Mouse (Mus musculus): Measurements from ENCODE around the gene Slco2b1.

Gene Slco2b1

DNA sequence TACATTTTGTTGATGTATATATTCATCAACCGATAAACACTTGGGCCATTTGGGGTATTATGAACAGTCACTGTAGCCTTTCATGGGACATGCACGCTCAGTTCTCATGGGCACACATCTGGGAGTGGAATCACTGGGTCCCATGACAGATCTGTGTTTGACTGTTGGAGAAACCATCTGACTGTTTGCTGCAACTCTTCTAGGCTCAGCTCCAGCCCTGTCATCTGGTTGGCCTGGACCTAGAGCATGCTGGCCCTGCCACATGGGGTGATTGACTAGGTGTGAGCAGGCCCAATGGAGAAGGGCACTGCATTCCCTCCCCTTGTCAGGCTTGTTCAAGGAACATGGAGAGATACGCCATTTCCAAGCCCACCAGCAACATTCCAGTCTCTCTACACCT, 17.2 kb downstream of the Slco2b1 start:
- WGBS, result 94% methylated on average over 3 of the region's 3 CpGs

DNA sequence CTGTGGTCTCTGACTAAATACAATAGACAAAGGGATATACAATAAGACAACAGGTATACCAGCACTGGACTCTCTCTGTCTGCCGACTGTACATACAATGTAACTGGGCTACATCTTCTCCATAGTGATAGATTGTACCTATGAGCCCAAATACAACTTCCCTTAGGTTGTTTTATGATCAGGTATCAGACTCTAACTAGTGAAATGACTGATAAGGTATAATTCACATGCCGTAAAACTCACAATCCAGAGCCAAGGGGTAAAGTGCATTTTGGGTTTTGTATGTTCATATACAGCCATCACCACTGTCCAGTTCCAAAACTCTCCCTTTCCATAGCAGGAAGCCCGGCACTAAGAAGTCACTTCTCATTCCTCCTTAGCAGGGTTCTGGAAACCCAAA, 17.8 kb downstream of the Slco2b1 start:
- WGBS, result 90% methylated on average over 3 of the region's 3 CpGs

DNA sequence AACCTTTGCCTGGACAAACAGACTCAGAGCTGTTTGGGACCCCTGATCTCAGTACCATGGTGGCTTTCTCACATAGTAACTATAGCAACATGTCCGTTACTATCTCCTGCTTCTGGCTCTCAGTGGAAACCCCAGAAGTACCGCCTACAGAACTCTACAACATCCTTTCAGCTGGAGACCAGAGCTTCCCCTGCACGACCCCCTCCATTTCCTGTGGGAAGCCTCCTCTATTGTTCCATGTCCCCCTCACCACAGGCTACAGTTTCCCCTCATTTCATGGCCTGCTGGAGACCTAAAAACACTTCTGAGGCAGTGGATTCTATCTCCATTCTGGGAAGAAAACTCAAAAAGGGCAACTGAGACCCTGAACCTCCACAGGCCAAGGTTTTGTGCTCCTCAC, 18.7 kb downstream of the Slco2b1 start:
- 46% methylated on average over 3 of the region's 3 CpGs for WGBS

DNA sequence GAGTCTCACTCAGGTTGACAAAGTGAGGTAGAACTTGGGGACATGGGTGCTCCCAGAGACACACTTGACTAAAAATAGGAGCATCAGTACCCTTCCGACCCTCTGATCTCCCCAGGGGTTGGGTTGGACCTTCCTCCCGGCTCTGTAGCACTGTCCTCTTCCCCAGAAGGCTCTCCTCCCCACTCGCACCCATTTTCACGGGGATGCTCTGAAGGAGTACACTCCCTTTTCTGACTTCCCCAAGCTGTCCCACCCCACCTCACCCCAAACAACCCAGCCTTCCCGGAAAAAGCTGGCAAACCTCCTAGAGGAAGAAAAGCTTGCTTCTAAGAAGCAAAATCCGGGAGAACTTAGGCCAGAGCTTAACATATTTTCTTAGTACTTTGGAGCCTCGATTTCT, 20.3 kb downstream of the Slco2b1 start:
- 61% methylated on average over 7 of the region's 7 CpGs for WGBS

DNA sequence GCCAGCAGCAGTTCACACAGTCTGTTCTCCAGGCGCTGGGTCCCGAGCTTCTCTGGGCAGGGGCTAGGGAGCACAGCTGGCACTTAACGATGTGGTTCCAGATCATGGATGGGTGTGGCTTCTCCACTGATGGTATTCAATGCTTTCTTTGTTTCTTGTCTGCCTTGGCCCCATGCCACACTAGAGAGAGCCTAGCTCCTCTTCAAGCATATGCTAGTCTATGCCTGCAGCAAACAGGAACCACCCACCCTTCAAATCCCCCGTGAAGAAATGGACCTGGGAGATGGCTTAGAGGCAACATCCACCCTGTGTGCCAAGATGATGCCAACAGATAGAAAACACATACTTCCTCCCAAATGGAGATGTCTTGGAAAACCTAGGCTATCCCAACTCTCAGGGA, 27.1 kb downstream of the Slco2b1 start:
- 27% methylated on average over 4 of the region's 4 CpGs for WGBS

DNA sequence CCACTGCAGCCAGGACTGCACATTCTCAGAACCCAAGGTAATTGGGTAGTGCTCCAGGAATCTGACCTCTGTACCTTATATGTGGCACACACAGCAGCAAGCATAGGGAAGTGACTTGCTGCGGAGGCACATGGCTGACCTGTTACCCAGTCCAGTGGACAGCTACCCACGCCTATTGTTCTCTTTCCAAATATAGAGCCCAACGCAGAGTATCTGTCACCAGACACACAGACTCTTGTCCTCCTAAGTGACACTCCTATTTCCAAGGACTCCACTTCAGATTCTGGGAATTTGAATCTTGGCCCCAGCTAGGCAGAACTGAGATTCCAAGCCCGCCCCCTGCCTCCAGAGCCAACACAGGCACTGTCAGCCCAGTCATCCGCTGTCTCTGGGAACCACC, 30.4 kb downstream of the Slco2b1 start:
- WGBS, result 85% methylated on average over 5 of the region's 5 CpGs

DNA sequence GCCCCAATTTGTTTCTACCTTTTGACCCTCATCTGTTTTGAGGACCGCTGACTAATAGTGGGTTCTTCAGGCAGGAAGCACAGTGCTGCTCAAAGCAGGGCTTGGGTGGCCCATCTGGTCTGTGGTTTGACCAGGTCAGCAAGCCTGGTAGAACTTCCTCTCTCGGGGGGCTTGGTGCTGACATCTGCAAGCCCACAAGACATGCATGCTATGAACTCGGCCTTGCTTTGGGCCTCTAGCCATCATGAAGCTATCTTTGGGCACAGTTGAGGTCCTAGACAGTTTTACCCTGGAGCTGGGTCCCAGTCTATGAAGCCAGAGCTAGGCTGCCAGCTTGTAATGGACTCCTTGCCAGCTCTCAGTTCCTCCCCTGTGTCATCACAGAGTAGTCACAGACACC, 36.2 kb downstream of the Slco2b1 start:
- WGBS, result 87% methylated on average over 3 of the region's 3 CpGs

DNA sequence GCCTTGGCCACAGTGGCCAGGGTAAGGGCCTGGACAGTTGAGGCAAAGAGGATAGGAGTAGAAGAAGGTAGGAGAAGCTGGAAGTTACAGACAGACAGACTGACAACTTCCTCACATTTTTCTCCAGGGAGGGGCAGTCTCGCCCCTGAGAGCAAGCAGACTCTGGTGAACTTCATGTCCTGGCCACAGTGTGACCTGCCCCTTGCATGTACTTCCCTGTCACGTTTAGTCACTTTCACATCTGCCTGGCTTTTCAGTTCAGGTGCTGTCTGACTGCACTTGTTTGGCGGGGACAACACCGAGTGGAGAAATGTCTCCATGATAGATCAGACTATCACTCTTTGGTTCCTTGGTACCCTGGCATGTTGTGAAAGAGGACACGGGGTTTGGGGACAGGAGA, 36.9 kb downstream of the Slco2b1 start:
- WGBS, result 86% methylated on average over 5 of the region's 5 CpGs

DNA sequence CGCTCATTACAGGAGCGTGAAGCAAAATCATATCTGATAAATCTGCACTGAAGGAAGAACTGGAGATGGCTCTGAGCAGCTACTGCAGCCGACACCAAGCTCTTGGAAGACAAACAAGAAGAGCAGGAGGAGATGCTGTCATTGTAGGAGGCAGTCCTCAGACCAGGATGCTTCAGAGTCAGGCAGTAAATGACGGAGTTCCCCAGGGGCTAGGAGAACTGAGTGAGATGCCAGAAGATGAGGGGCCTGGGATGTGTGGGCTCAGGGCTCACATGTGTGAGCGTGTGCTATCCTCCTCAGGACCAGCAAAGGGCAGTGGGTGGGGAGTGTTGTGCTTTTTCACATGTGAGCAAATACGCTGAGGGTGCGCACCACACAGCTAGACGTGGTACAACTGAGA, 38.0 kb downstream of the Slco2b1 start:
- 68% methylated on average over 8 of the region's 8 CpGs for WGBS

DNA sequence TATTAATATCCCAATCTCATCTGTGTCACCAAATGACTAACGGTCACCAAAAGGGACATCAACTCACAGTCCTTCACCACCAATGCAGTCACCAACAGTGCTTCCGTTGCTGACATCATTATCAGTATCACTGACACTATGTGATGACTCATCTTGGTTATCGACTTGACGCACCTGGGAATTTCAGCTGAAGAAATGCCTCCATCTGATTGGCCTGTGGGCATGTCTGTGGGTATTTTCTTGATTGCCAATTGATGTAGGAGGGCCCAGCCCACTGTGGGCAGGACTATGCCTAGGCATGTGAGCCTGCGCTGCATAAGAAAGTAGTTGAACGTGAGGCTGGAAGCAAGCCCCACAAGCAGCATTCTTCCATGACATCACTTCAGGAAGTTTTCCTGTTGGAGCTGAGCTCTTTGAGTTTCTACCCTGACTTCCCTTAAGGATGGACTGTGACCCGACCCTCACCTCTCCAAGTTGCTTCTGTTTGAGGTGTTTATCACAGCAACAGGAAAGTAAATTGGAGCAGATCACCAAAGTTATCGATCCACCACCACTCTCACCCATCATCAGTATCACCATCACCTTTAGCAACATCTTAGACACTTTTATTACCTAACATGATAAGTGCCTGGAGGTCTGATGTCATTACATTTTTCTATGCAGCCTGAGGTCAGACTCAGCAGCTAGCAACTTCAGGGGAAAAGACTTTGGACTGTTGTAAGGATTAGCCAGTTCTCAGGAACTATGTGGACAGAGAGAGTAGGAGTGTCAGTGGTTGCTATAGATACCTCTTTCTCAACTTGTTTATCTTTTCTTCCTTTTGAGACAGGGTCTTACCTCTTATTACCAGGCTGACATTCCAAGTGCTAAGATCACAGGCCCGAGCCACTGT, 39.4 kb downstream of the Slco2b1 start:
- WGBS, result 87% methylated on average over 9 of the region's 9 CpGs

DNA sequence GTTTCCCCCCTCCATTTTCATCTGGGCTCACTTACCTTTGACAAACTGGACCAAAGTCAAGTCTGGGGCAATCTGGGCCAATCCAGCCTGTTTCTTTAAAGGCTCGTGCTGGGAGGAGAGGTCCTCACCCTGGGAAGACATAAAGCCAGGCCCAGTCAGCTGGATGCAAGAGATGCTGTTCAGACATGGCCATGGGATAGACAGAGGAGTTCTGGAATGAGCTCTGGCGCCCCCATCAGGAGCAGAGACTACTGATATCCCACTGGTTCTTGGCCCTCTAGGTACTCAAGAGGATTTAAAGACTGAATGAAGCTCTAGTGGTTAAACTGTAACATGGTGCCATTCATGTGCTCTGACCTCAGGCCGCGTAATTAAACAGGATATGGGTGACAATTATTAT, 40.2 kb downstream of the Slco2b1 start:
- 82% methylated on average over 4 of the region's 4 CpGs for WGBS

DNA sequence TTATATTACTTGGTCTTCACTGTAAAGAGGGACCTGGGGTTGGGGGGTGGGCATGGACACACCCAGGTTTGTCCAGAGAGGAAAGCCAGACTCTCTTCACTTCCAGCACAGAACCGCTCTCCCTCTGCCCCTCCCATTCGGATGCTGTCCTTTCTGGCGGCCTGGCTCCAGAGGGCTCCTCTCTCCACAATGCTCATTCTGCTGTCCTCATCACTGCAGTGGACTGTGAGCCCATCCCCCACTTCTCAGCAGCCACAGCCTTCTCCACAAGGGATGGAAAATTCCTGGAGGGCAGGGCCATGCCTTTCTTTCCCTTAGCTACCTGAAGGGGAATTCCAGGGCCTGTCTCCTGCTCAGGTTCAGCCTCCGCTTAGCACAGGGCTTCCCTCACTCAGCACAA, 42.3 kb downstream of the Slco2b1 start:
- WGBS, result 63% methylated on average over 4 of the region's 4 CpGs

DNA sequence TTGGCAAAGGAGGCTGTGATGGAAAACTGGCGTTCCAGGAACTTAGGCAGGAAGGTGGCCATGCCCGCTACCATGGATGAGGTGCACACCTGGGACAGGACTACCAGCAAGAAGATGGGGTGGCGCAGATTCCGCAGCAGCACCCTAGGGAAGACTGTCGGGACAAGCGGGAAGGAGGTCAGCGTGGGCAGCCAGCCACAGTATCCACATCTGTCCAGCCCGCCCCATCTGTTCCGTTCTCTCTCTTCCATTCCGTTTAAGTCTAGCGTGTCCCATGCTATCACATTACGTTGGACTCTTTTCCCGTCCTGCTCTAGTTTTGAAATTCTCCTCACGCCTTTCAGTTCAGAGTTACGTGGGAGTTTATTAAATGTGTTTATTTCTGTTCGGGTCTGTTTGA, 44.0 kb downstream of the Slco2b1 start:
- WGBS, result 91% methylated on average over 16 of the region's 16 CpGs

DNA sequence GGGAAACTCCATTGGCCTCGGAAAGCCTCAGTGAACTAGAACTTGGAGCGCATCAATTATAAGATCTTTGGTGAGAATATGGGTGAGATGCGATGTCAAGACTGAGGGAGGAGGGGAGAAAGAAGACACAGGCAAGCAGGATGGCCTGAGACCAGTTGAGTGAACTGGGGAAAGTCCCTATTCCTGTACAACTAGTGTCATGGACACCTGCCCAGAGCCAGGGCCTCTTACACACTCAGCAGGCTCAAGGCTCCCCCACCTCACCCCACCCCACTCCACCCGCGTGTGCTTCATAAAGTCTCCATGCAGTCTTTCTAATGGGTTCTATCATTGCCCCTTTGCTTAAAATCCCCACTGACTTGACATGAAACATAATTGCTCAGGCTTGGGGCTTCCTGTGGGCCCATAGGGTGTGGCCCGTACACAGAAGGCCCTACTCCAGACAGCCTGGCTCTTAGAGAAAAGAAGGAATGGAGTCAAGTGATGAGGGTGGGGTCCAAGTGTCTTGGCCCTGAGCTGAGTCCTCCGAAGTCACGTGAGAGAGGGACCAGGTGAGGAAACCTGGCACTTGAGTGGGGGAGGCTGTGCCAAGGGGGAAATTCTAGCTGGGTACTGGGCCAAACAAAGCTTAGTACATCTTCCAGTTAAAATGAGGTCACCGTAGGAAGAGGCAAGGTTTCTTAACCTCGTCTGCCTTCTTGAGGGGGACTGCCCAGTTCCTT, 45.2 kb downstream of the Slco2b1 start:
- 87% methylated on average over 10 of the region's 10 CpGs for WGBS

DNA sequence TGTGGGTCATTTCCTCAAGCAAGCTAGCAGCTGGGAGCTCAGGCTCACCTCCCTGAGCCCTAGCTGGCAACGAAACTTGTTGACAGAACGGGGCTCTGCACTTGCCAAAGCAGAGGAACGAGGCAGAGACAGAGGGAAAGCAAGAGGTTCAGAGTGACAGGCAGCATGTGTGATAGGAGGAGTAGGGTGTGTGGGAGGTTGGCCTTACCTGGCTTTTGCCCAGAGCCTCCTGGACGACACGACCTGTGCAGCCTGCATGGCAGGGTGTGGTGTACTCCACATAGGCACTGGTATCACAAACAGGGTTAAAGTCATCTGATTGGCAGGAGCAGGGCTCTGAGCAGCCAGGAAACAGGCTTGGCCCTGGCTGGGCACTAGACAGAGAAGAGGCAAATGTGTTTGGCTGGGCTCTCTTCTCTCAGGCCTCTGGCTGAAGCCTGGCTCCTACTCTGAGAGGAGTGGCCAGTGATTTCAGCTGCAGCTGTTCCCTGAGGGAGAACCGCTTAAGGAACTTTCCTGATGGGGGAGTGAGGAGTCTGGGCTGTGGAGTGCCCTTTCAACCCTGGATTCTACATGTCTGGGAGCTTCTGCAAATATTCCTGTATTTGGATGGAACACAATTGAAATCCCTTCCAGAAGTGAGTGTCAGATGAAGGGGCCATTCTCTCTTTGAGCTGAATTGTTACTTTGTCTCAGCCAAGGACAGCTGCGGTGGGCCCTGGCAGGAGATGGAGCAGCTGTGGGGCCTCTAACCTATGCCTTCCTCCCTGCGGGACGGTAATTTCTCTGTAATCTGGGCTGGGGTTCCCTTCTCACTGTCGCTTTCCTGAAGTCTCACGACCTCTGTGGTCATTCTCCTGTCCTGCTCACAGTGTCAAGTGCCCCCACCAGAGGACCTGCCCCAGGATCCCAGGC, 46.3 kb downstream of the Slco2b1 start:
- WGBS, result 55% methylated on average over 11 of the region's 11 CpGs

DNA sequence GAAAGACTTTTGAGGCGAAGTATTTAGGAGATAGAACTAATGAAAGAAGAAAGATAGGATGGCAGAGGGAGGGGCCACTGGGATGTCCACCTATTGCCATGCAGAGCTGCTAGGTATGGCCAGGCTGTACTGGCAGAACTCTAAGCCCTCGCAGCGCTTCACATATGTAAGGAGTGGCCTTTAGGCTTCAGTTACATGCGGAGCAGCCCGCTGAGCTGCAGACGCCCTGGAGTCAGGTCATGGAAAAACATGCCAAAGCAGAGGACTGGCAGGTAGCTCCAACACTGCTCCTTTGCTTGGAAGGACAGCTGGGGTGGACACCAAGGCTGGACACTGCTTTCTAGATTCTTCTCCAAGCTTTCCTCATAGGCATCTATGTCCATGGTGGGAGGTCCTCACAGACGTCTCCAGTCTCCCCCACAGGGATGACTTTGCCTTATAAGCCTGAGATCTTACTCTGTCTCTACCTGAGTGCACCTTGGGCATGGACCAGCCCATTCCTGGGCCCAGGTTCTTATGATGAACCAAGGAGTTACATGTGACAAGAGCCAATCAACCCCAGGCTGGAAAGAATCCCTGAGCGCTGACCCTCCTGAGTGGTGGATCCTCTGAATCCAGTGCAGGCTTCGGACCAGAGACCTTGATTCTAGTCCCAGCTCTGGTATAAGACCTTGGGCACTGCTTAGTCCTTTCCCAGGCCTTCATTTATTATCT, 47.5 kb downstream of the Slco2b1 start:
- 94% methylated on average over 9 of the region's 9 CpGs for WGBS

DNA sequence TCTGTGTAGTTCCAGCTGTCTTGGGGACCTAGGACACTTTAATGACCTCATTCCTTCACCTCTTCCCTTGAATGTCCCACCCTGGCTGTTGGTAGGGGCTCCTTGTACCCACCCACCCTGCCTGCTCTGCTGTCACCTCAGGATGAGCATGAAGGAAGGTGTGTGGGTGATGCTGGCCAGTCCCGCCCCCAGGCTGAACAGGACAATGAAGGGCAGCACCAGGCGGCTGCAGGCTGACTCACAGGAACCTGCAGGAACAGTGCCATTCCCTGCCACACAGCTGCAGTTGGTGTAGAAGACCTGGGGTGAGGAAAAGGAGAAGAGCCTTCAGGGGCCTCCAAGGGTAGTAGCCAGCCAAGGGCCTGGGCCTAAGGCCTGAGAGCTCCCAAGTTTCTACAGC, 48.8 kb downstream of the Slco2b1 start:
- WGBS, result 86% methylated on average over 2 of the region's 2 CpGs

DNA sequence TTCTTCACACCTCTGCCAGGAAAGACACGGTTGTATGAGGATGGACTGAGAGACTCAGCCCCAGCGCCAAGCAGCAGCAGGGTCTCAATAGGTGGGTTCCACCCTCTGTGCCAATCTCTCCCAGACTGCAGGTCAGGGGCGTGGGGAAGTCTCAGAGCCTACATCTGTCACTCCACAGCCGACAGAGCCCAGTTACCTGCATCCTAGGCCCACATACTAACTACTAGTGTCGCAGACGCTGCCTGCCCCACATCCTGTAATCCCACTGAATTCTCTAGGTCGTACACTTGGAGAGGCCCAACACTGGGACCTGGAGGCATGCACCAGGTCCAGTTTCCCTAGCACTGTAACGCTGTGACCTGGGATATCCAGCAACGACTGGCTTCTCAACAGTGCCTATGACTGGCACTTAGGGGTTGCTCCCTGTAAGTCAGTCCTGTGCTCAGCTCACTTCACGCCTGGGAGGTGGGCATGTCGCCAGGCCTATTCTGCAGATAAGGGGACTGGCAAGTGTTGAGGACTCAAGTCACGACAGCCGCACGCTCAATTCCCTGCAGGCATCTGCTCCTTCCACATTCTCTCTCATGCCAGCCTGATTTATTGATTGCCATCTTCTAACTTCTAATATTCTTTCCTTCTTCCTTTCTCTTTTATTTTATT, 49.4 kb downstream of the Slco2b1 start:
- WGBS, result 85% methylated on average over 14 of the region's 14 CpGs

DNA sequence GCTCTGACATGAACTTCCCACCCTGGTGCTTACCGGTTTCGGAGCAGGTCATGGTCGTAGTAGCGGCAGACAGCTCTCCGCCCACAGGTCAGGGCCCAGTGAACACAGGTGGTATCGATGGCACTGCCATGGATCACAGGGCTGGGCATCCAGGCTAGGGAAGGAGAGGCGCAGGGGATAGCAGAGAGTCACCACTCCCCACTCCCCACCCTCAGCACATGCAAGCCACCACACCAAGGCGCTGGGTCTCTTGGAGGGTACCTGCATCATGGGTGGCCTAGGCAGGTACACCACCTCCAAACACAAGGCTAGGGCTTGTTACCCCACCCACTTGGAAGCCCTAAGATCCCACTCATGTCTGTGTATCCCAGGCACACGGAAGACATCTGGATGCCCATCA, 50.1 kb downstream of the Slco2b1 start:
- 94% methylated on average over 9 of the region's 9 CpGs for WGBS

DNA sequence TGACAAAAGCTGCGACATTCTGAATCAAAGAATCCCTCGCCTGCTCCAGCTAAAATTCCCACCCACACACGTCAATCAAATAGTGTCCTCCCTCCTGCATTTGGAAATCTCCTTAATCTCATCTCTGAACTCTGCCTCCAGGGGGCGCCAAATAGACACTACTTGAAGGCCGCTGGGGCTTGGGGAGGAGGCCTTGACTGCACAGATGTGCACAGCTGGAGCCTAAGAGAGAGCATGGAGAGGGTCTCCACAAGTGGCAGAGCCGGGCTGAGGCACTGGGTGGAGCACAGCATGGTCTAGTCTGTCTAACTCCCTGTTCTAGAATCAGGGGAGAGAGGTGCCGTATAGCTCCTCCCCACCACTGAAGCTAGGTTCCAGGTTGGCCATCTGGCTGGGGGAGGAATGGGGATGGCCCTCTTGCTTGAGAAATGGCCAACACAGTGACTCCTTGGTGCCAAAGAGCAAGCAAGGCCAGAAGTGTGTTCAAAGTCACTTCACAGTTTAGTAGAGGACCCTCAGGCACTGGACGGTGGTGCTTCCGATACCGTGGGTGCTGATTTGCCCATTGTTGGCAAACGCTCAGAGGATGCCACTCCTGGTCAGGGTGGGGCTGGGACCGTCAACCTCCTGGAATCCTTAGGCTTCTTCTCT, 51.6 kb downstream of the Slco2b1 start:
- WGBS, result 56% methylated on average over 12 of the region's 12 CpGs
